Mouse (Mus musculus): ENCODE measurements around the gene Cisd3.
A peak's percentile ranks its signal among the peaks of the same experiment; 100 is the strongest.

DNA sequence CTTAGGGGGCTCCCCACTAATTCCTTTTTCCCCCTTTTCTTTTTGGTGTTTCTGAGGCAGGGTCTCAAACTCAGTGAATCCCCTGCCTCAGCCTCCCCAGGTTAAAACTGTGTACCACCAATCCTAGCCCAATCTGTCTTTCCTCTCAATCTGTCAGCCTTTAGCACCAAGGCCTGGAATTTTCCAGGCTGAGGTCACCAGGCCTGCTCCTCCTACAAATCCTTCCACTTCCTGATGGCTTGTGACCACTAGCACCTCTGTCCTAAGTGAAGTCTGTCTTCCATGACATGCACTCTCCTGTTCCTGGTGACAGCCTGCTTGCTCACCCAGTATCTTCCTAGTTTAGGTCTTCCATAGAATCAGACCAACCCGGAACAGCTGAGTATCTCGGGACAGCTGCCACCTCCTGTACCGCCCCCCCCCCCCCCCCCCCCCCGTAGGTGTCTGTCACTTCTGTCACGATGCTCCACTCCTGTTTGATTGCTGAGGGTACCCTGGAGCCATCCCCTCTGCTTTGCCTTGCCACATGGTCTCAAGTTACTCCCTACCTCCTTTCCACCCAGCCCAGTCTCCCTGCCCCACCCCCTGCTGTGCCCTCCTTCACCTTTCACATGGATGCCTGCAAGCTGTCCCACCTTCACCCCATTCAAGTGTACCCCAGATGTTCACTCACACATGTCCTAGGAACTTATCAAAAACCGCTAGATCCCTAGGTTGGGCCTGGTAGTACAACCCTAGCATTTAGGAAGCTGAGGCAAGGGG, 28.3 kb upstream of the Cisd3 start:
- no peak for TF ChIP-seq REST (IDR thresholded peaks at IDR 0.05; ENCODE audit: insufficient read depth, insufficient read length)
- TF ChIP-seq E2F4 (IDR thresholded peaks at IDR 0.05; ENCODE audit: insufficient read depth) = no peak
- peak in 2 of 3 experiments; percentile 12 to 16 for TF ChIP-seq MYOG (IDR thresholded peaks at IDR 0.05; ENCODE audit: control insufficient read depth in 1 of 3, insufficient read depth in 1 of 3, insufficient read length in 2 of 3, low read depth in 2 of 3)
- no peak for TF ChIP-seq POLR2A (IDR thresholded peaks at IDR 0.05; ENCODE audit: insufficient read length, low read depth)
- TF ChIP-seq MAX (IDR thresholded peaks at IDR 0.05; ENCODE audit: low read depth) = no peak
- TF ChIP-seq CEBPB (IDR thresholded peaks at IDR 0.05; ENCODE audit: insufficient read depth, poor library complexity, severe bottlenecking) = no peak
- TF ChIP-seq TCF12 (IDR thresholded peaks at IDR 0.05; ENCODE audit: insufficient read depth, poor library complexity, severe bottlenecking) = no peak
- TF ChIP-seq MYOD1 (IDR thresholded peaks at IDR 0.05; ENCODE audit: control insufficient read depth in 1 of 3, insufficient read length in 2 of 3, low read depth in 2 of 3) = peak in 1 of 3 experiments; percentile 41
- TF ChIP-seq POLR2AphosphoS2 (IDR thresholded peaks at IDR 0.05; ENCODE audit: insufficient read length, low read depth) = no peak
- no peak for TF ChIP-seq USF1 (IDR thresholded peaks at IDR 0.05; ENCODE audit: low read depth)
